In genomic region chr1:93125256-93125655, GRCm38 (mm10) we compare ENCODE assay signal across 18 mouse cellular contexts. TPM values are rescaled to one million over a fixed set of nuclear protein-coding genes. Genes with fewer than 3 reads are reported as not detected.
DNase-seq lines count a peak whose midpoint lies in the region; ATAC-seq and TF ChIP-seq lines count a peak whose summit lies in the region.
"Had no signal": no experiment of that assay in that cellular context is flagged by ENCODE, and none has a peak within 500 bp of the region (broad histone marks: within the 10 kb centered on the region; RNA-seq: fewer than 3 reads in every experiment).

No protein-coding gene starts in this region.

- no peaks in the 10 kb centered on the region for H3K27me3 ChIP-seq in embryonic facial prominence, embryonic 14.5 days (replicated peaks; ENCODE audit: control insufficient read depth, insufficient read depth, low read length)
- no peaks in the 10 kb centered on the region for H3K27me3 ChIP-seq in embryonic facial prominence, embryonic 10.5 days (replicated peaks; ENCODE audit: low read depth, poor library complexity, severe bottlenecking)
- H3K27me3 ChIP-seq in stomach, postnatal 0 days (ENCODE audit: control insufficient read depth, insufficient read depth, low read length) = no peaks in the 10 kb centered on the region
- H3K27me3 ChIP-seq: midbrain, embryonic 13.5 days; neural tube, embryonic 15.5 days had no signal

- H3K4me3 ChIP-seq in embryonic facial prominence, embryonic 14.5 days (ENCODE audit: low read depth, low read length) = no peak overlapping the region
- H3K4me3 ChIP-seq in embryonic facial prominence, embryonic 10.5 days = no peak overlapping the region
- no peak overlapping the region for H3K4me3 ChIP-seq in layer of hippocampus, adult 2 months
- no peak overlapping the region for H3K4me3 ChIP-seq in stomach, postnatal 0 days (ENCODE audit: low read depth, low read length)
- H3K4me3 ChIP-seq: hindbrain, embryonic 10.5 days; midbrain, embryonic 13.5 days; neural tube, embryonic 15.5 days had no signal

- 44% methylated on average over 5 of the region's 5 CpGs for WGBS in embryonic facial prominence, embryonic 14.5 days
- 68% methylated on average over 5 of the region's 5 CpGs for WGBS in embryonic facial prominence, embryonic 10.5 days
- WGBS in stomach, postnatal 0 days = 42% methylated on average over 5 of the region's 5 CpGs

- no peak for TF ChIP-seq EP300 in stomach, postnatal 0 days (optimal IDR thresholded peaks at IDR 0.05)

- H3K9me3 ChIP-seq in embryonic facial prominence, embryonic 14.5 days (ENCODE audit: control insufficient read depth, low read length) = no peaks in the 10 kb centered on the region
- no peaks in the 10 kb centered on the region for H3K9me3 ChIP-seq in embryonic facial prominence, embryonic 10.5 days
- H3K9me3 ChIP-seq in stomach, postnatal 0 days (ENCODE audit: control insufficient read depth, low read length) = no peaks in the 10 kb centered on the region
- H3K9me3 ChIP-seq: hindbrain, embryonic 10.5 days; midbrain, embryonic 13.5 days; neural tube, embryonic 15.5 days had no signal

- TF ChIP-seq CTCF in layer of hippocampus, adult 2 months (conservative IDR thresholded peaks at IDR 0.05) = peak; percentile 60
- TF ChIP-seq CTCF in stomach, postnatal 0 days (IDR thresholded peaks at IDR 0.05; ENCODE audit: low read depth) = peak; percentile 67

- ATAC-seq in embryonic facial prominence, embryonic 14.5 days (ENCODE audit: low read depth) = no peak
- no peak for ATAC-seq in monocyte, adult 5-6 weeks (replicated peaks; ENCODE audit: insufficient number of reproducible peaks, low FRiP score, low TSS enrichment, poor library complexity, severe bottlenecking)
- no peak for ATAC-seq in stomach, postnatal 0 days (ENCODE audit: low FRiP score, low TSS enrichment)
- no peak for ATAC-seq in megakaryocyte-erythroid progenitor cell, adult 5-6 weeks (replicated peaks; ENCODE audit: low FRiP score, low TSS enrichment, poor library complexity, severe bottlenecking)
- ATAC-seq: midbrain, embryonic 13.5 days had no signal

- no peak overlapping the region for H3K9ac ChIP-seq in embryonic facial prominence, embryonic 14.5 days (ENCODE audit: low read depth, low read length)
- H3K9ac ChIP-seq in stomach, postnatal 0 days (ENCODE audit: low read length) = no peak overlapping the region
- H3K9ac ChIP-seq: midbrain, embryonic 13.5 days; neural tube, embryonic 15.5 days had no signal

- H3K4me1 ChIP-seq in embryonic facial prominence, embryonic 14.5 days (ENCODE audit: control insufficient read depth, insufficient read depth, low read length) = peaks cover 6% of the 10 kb centered on the region; the same call in 1 of the 2 replicates
- H3K4me1 ChIP-seq in embryonic facial prominence, embryonic 10.5 days = peaks cover 18% of the 10 kb centered on the region
- no peaks in the 10 kb centered on the region for H3K4me1 ChIP-seq in stomach, postnatal 0 days (replicated peaks; ENCODE audit: control insufficient read depth, insufficient read depth)
- H3K4me1 ChIP-seq: midbrain, embryonic 13.5 days; neural tube, embryonic 15.5 days had no signal

- DNase-seq in embryonic facial prominence, embryonic 14.5 days (ENCODE audit: low spot score) = peak; percentile 58
- DNase-seq in embryonic facial prominence, embryonic 10.5 days (ENCODE audit: low spot score) = no peak
- DNase-seq in layer of hippocampus, adult 2 months (ENCODE audit: low spot score in 2 of 2) = no peak
- no peak for DNase-seq in layer of hippocampus, adult 9-10 months (ENCODE audit: low spot score)
- DNase-seq in monocyte, adult 2 months (ENCODE audit: low read depth in 1 of 2, low spot score in 2 of 2) = peak; percentile 16 to 18
- DNase-seq in stomach, postnatal 0 days (ENCODE audit: low spot score) = peak; percentile 12
- DNase-seq: adrenal gland, postnatal 14 days; cerebellum, adult 11 months; gastrocnemius, postnatal 25 days; left cerebral cortex, postnatal 4 days; right cerebral cortex, postnatal 4 days had no signal

- no peak overlapping the region for H3K27ac ChIP-seq in embryonic facial prominence, embryonic 14.5 days (replicated peaks; ENCODE audit: low read depth, low read length)
- no peak overlapping the region for H3K27ac ChIP-seq in embryonic facial prominence, embryonic 10.5 days (replicated peaks)
- no peak overlapping the region for H3K27ac ChIP-seq in layer of hippocampus, adult 2 months
- no peak overlapping the region for H3K27ac ChIP-seq in stomach, postnatal 0 days (replicated peaks)
- H3K27ac ChIP-seq: hindbrain, embryonic 10.5 days; midbrain, embryonic 13.5 days; neural tube, embryonic 15.5 days had no signal

- H3K4me2 ChIP-seq in embryonic facial prominence, embryonic 14.5 days (ENCODE audit: low read depth, low read length) = no peak overlapping the region
- H3K4me2 ChIP-seq in stomach, postnatal 0 days (replicated peaks; ENCODE audit: low read depth) = no peak overlapping the region
- H3K4me2 ChIP-seq: midbrain, embryonic 13.5 days; neural tube, embryonic 15.5 days had no signal

- no peaks in the 10 kb centered on the region for H3K36me3 ChIP-seq in embryonic facial prominence, embryonic 14.5 days (ENCODE audit: control insufficient read depth, insufficient read depth, low read length)
- no peaks in the 10 kb centered on the region for H3K36me3 ChIP-seq in embryonic facial prominence, embryonic 10.5 days (replicated peaks)
- no peaks in the 10 kb centered on the region for H3K36me3 ChIP-seq in stomach, postnatal 0 days (ENCODE audit: control insufficient read depth, insufficient read depth, low read length)
- H3K36me3 ChIP-seq: hindbrain, embryonic 10.5 days; midbrain, embryonic 13.5 days; neural tube, embryonic 15.5 days had no signal

RNA-seq across cellular contexts. Expression of gene Agxt, which starts 9.8 kb away (rescaled TPM):
- polyA plus RNA-seq in embryonic facial prominence, embryonic 14.5 days (2014; fragmentation: Nextera tagmentation; extraction: Ambion mirVana) = not detected in 2 replicates
- polyA plus RNA-seq in embryonic facial prominence, embryonic 10.5 days (2016; fragmentation: Nextera tagmentation; extraction: Ambion mirVana) = not detected in 2 replicates
- total RNA-seq in layer of hippocampus, adult 2 months (2021) = not detected
- total RNA-seq in monocyte, adult 5-6 weeks (2017) = not detected in 3 replicates
- 0.48 and 0.55 TPM in 2 replicates for polyA plus RNA-seq in stomach, postnatal 0 days (2015; fragmentation: Nextera tagmentation; extraction: Ambion mirVana)
- not detected in 2 replicates for total RNA-seq in megakaryocyte-erythroid progenitor cell, adult 5-6 weeks (2014; fragmentation: Nextera tagmentation)
- not detected in 2 replicates for total RNA-seq in megakaryocyte-erythroid progenitor cell, adult 5-6 weeks (2017)
- total RNA-seq: gastrocnemius, postnatal 25 days; left cerebral cortex, postnatal 4 days had no signal
- polyA plus RNA-seq: forebrain, embryonic 11.5 days; hindbrain, embryonic 10.5 days; kidney, embryonic 16.5 days; midbrain, embryonic 13.5 days; neural tube, embryonic 15.5 days had no signal

RNA-seq across cellular contexts. Expression of gene Kif1a, which starts 23.5 kb away (rescaled TPM):
- 30.7 and 32.4 TPM in 2 replicates for polyA plus RNA-seq in embryonic facial prominence, embryonic 14.5 days (2014; fragmentation: Nextera tagmentation; extraction: Ambion mirVana)
- 23.9 and 27.5 TPM in 2 replicates for polyA plus RNA-seq in embryonic facial prominence, embryonic 10.5 days (2016; fragmentation: Nextera tagmentation; extraction: Ambion mirVana)
- 100 to 1,000 TPM; 609 to 644 TPM for total RNA-seq in layer of hippocampus, adult 2 months (2021)
- total RNA-seq in monocyte, adult 5-6 weeks (2017) = not detected in 3 replicates
- polyA plus RNA-seq in stomach, postnatal 0 days (2015; fragmentation: Nextera tagmentation; extraction: Ambion mirVana) = 7.7 and 9.6 TPM in 2 replicates
- total RNA-seq in megakaryocyte-erythroid progenitor cell, adult 5-6 weeks (2014; fragmentation: Nextera tagmentation) = not detected in 2 replicates
- not detected in 2 replicates for total RNA-seq in megakaryocyte-erythroid progenitor cell, adult 5-6 weeks (2017)

RNA-seq across cellular contexts. Expression of gene 2310007B03Rik, which starts 35.5 kb away (rescaled TPM):
- 4.2 and 6.2 TPM in 2 replicates for polyA plus RNA-seq in embryonic facial prominence, embryonic 14.5 days (2014; fragmentation: Nextera tagmentation; extraction: Ambion mirVana)
- 0.87 and 1.5 TPM in 2 replicates for polyA plus RNA-seq in embryonic facial prominence, embryonic 10.5 days (2016; fragmentation: Nextera tagmentation; extraction: Ambion mirVana)
- not detected for total RNA-seq in layer of hippocampus, adult 2 months (2021)
- not detected in 3 replicates for total RNA-seq in monocyte, adult 5-6 weeks (2017)
- 27.8 and 34.3 TPM in 2 replicates for polyA plus RNA-seq in stomach, postnatal 0 days (2015; fragmentation: Nextera tagmentation; extraction: Ambion mirVana)
- total RNA-seq in megakaryocyte-erythroid progenitor cell, adult 5-6 weeks (2014; fragmentation: Nextera tagmentation) = not detected in 2 replicates
- not detected in 2 replicates for total RNA-seq in megakaryocyte-erythroid progenitor cell, adult 5-6 weeks (2017)
- total RNA-seq: adrenal gland, postnatal 14 days; gastrocnemius, postnatal 25 days; left cerebral cortex, postnatal 4 days had no signal
- polyA plus RNA-seq: midbrain, embryonic 13.5 days had no signal

RNA-seq across cellular contexts. Expression of gene Crocc2, which starts 43.3 kb away (rescaled TPM):
- 0.56 and 3.0 TPM in 2 replicates for polyA plus RNA-seq in embryonic facial prominence, embryonic 14.5 days (2014; fragmentation: Nextera tagmentation; extraction: Ambion mirVana)
- polyA plus RNA-seq in embryonic facial prominence, embryonic 10.5 days (2016; fragmentation: Nextera tagmentation; extraction: Ambion mirVana) = 0.19 and 0.20 TPM in 2 replicates
- under 1 TPM; 0.22 to 0.36 TPM for total RNA-seq in layer of hippocampus, adult 2 months (2021)
- total RNA-seq in monocyte, adult 5-6 weeks (2017) = not detected in 3 replicates
- polyA plus RNA-seq in stomach, postnatal 0 days (2015; fragmentation: Nextera tagmentation; extraction: Ambion mirVana) = 0.04 and 0.06 TPM in 2 replicates
- total RNA-seq in megakaryocyte-erythroid progenitor cell, adult 5-6 weeks (2014; fragmentation: Nextera tagmentation) = not detected in 2 replicates
- not detected in 2 replicates for total RNA-seq in megakaryocyte-erythroid progenitor cell, adult 5-6 weeks (2017)
- total RNA-seq: gastrocnemius, postnatal 25 days had no signal

Comparison
In these comparisons a context has a peak if more than half of its experiments do, and no peak if none do; other contexts are left out.
1. DNase-seq: peak in embryonic facial prominence, embryonic 14.5 days (single experiment), monocyte, adult 2 months (2 of 2) and stomach, postnatal 0 days (single experiment); none in embryonic facial prominence, embryonic 10.5 days (single experiment), layer of hippocampus, adult 2 months (0 of 2) and layer of hippocampus, adult 9-10 months (single experiment).
2. RNA of gene Kif1a, which starts 23.5 kb away (total RNA-seq): 609 to 644 TPM in layer of hippocampus, adult 2 months; not detected in monocyte, adult 5-6 weeks and not detected in megakaryocyte-erythroid progenitor cell, adult 5-6 weeks; every median in the first group is over 100 times any median in the second.